Mouse (Mus musculus) neural tube, embryonic 11.5 days (tissue): ENCODE measurements around the gene Psmd3. TPM values are rescaled to one million over a fixed set of nuclear protein-coding genes. Genes with fewer than 3 reads are reported as not detected.
"Not testable (repeated sequence)": the region's sequence is repeated elsewhere in the genome, so short reads cannot be mapped to it uniquely, and the experiment has no call there.

Experiments
- ATAC-seq: fragments of 200-750 bp; cut with Nextera tagmentation; 2 replicates; pipeline ENCODE4 v1.8.0; 2017; ENCODE audit warnings: moderate number of reproducible peaks, mild to moderate bottlenecking, moderate TSS enrichment, moderate library complexity; ENCODE audit not compliant: insufficient read depth, low FRiP score, low TSS enrichment
- DNase-seq: peaks from one replicate; pipeline ENCODE4 v3.0.0-alpha.2; 2015; ENCODE audit warnings: low spot score
- H3K27ac ChIP-seq: fragments of 300-500 bp; sonication (generic); 2 replicates; pipeline ENCODE4 v1.5.1; 2014; ENCODE audit warnings: low read depth, mild to moderate bottlenecking, low read length
- H3K27me3 ChIP-seq: fragments of 300-500 bp; sonication (generic); 2 replicates; pipeline ENCODE4 v1.6.1; 2014; ENCODE audit warnings: mild to moderate bottlenecking, low read length, mixed read lengths; ENCODE audit not compliant: control insufficient read depth, insufficient read depth
- H3K36me3 ChIP-seq: fragments of 300-500 bp; sonication (generic); 2 replicates; pipeline ENCODE4 v1.6.1; 2014; ENCODE audit warnings: mild to moderate bottlenecking, low read length, moderate library complexity, mixed read lengths; ENCODE audit not compliant: control insufficient read depth, insufficient read depth
- H3K4me1 ChIP-seq: fragments of 300-500 bp; sonication (generic); 2 replicates; pipeline ENCODE4 v1.6.1; 2014; ENCODE audit warnings: low read length, mixed read lengths; ENCODE audit not compliant: control insufficient read depth, insufficient read depth
- H3K4me2 ChIP-seq: fragments of 300-500 bp; sonication (generic); 2 replicates; pipeline ENCODE4 v1.6.1; 2014; ENCODE audit warnings: low read depth, mild to moderate bottlenecking, moderate library complexity
- H3K4me3 ChIP-seq: fragments of 300-500 bp; sonication (generic); 2 replicates; pipeline ENCODE4 v1.5.1; 2014; ENCODE audit warnings: low read depth, low read length
- H3K9ac ChIP-seq: fragments of 300-500 bp; sonication (generic); 2 replicates; pipeline ENCODE4 v1.6.1; 2014; ENCODE audit warnings: mild to moderate bottlenecking, low read length
- H3K9me3 ChIP-seq: fragments of 300-500 bp; sonication (generic); 2 replicates; pipeline ENCODE4 v1.6.1; 2016; ENCODE audit warnings: low read length; ENCODE audit not compliant: control insufficient read depth
- WGBS: fragments of 180-500 bp; shearing (Covaris S2); extraction: QIAGEN DNeasy Blood & Tissue Kit; methylation state at CpG from one replicate; pipeline ENCODE4 v1.1.7; 2014; 5-methylcytosine and 5-hydroxymethylcytosine counted together
- polyA plus RNA-seq: library from polyadenylated mRNA; unstranded; fragments of >200 nt; fragmentation: Nextera tagmentation; extraction: Ambion mirVana; gene quantifications from 2 replicates; pipeline ENCODE4 v1.2.1, GENCODE M21; 2014

Psmd3 gene
- polyA plus RNA-seq, 1 experiment from 2014 or later: 172 TPM

- no peak overlapping the region for H3K27ac ChIP-seq
- no peak overlapping the region for H3K9ac ChIP-seq
- DNase-seq (no peak), ATAC-seq (no peak)
- H3K4me3 ChIP-seq: no peak overlapping the region
- no peaks in the 10 kb centered on the region for H3K36me3 ChIP-seq
- H3K4me1 ChIP-seq: peaks cover 5% of the 10 kb centered on the region
- peaks cover 5% of the 10 kb centered on the region; the same call in 1 of the 2 replicates for H3K9me3 ChIP-seq
- H3K4me2 ChIP-seq: no peak overlapping the region
- no peaks in the 10 kb centered on the region for H3K27me3 ChIP-seq
- WGBS: 89% methylated on average over 4 of the region's 4 CpGs
Measured at GRCm38 (mm10) chr11:98735111-98735510, 52.8 kb downstream of the Psmd3 start.

GRCm38 (mm10) chr11:98736176-98736575 is 53.8 kb downstream of the Psmd3 start:
- ATAC-seq (no peak), DNase-seq (no peak)
- Histone ChIP-seq H3K9me3 (peaks cover 5% of the 10 kb centered on the region; the same call in 1 of the 2 replicates), H3K9ac (no peak overlapping the region), H3K36me3 (no peaks in the 10 kb centered on the region), H3K4me1 (peaks cover 14% of the 10 kb centered on the region), H3K27me3 (no peaks in the 10 kb centered on the region), H3K27ac (no peak overlapping the region), H3K4me3 (no peak overlapping the region), H3K4me2 (no peak overlapping the region)
- WGBS: 93% methylated on average over 1 of the region's 1 CpGs

GRCm38 (mm10) chr11:98737220-98737619 is 54.9 kb downstream of the Psmd3 start:
- not testable (repeated sequence) for H3K4me2 ChIP-seq, H3K9me3 ChIP-seq, DNase-seq, H3K36me3 ChIP-seq, H3K9ac ChIP-seq, ATAC-seq, H3K27ac ChIP-seq, H3K27me3 ChIP-seq, H3K4me3 ChIP-seq
- WGBS: 97% methylated on average over 2 of the region's 2 CpGs
- peaks cover 17% of the 10 kb centered on the region for H3K4me1 ChIP-seq

GRCm38 (mm10) chr11:98738428-98738911 is 56.1 kb downstream of the Psmd3 start:
- 48% methylated on average over 4 of the region's 4 CpGs for WGBS
- DNase-seq (no peak), ATAC-seq (no peak)
- Histone ChIP-seq H3K9me3 (peaks cover 5% of the 10 kb centered on the region; the same call in 1 of the 2 replicates), H3K27me3 (no peaks in the 10 kb centered on the region), H3K36me3 (no peaks in the 10 kb centered on the region), H3K27ac (no peak overlapping the region), H3K4me2 (no peak overlapping the region), H3K9ac (no peak overlapping the region), H3K4me1 (peaks cover 27% of the 10 kb centered on the region), H3K4me3 (no peak overlapping the region)

GRCm38 (mm10) chr11:98738925-98739324 is 56.6 kb downstream of the Psmd3 start:
- Histone ChIP-seq H3K4me3 (no peak overlapping the region), H3K4me1 (peaks cover 32% of the 10 kb centered on the region), H3K9me3 (peaks cover 5% of the 10 kb centered on the region; the same call in 1 of the 2 replicates), H3K4me2 (no peak overlapping the region), H3K27ac (no peak overlapping the region), H3K27me3 (no peaks in the 10 kb centered on the region), H3K9ac (no peak overlapping the region), H3K36me3 (no peaks in the 10 kb centered on the region)
- WGBS: 70% methylated on average over 9 of the region's 9 CpGs
- DNase-seq: no peak
- no peak for ATAC-seq

GRCm38 (mm10) chr11:98740026-98740392 is 57.7 kb downstream of the Psmd3 start:
- no peaks in the 10 kb centered on the region for H3K36me3 ChIP-seq
- DNase-seq (peak; percentile 46), ATAC-seq (no peak)
- peak overlapping the region; percentile 89 for H3K4me3 ChIP-seq
- H3K27me3 ChIP-seq: no peaks in the 10 kb centered on the region
- peak overlapping the region; percentile 92 for H3K9ac ChIP-seq
- WGBS: 14% methylated on average over 8 of the region's 8 CpGs
- peak overlapping the region; percentile 74 for H3K4me2 ChIP-seq
- H3K4me1 ChIP-seq: peaks cover 43% of the 10 kb centered on the region
- no peaks in the 10 kb centered on the region for H3K9me3 ChIP-seq
- H3K27ac ChIP-seq: peak overlapping the region; percentile 89

- H3K4me3 ChIP-seq: peak within 1 kb of the TSS; percentile 89
- H3K4me1 ChIP-seq: peaks cover 44% of the 10 kb centered on the region
- H3K9ac ChIP-seq: peak within 1 kb of the TSS; percentile 92
- peak within 1 kb of the TSS; percentile 89 for H3K27ac ChIP-seq
- no peaks in the 10 kb centered on the region for H3K9me3 ChIP-seq
- no peaks in the 10 kb centered on the region for H3K36me3 ChIP-seq
- ATAC-seq (peak; percentile 32; the same call in 1 of the 2 replicates), DNase-seq (peak; percentile 77)
- WGBS: 2% methylated on average over 22 of the region's 22 CpGs
- H3K27me3 ChIP-seq: no peaks in the 10 kb centered on the region
- peak within 1 kb of the TSS; percentile 74 for H3K4me2 ChIP-seq
Measured at GRCm38 (mm10) chr11:98740393-98741050, 58.2 kb downstream of the Psmd3 start, which contains the start of gene Thra. TSS of gene Thra (plus strand) at chr11:98740638.

GRCm38 (mm10) chr11:98741051-98741620 is 58.8 kb downstream of the Psmd3 start:
- 1% methylated on average over 16 of the region's 17 CpGs for WGBS

More at GRCm38 (mm10) chr11:98741051-98741620, 58.8 kb downstream of the Psmd3 start:
- Histone ChIP-seq H3K4me1 (peaks cover 46% of the 10 kb centered on the region), H3K9ac (peak overlapping the region; percentile 92), H3K4me3 (peak overlapping the region; percentile 89), H3K36me3 (no peaks in the 10 kb centered on the region), H3K4me2 (peak overlapping the region; percentile 74), H3K27ac (peak overlapping the region; percentile 89), H3K27me3 (no peaks in the 10 kb centered on the region), H3K9me3 (no peaks in the 10 kb centered on the region)
- DNase-seq: no peak
- ATAC-seq: 0 out of 2 replicates have a peak, but pooled peaks have one; percentile 1
